Mouse (Mus musculus) CH12.LX (cell line): ENCODE data around the gene Zranb3.

Experiments used
- CTCF ChIP-seq, 2 experiments: IDR thresholded peaks in 1 of 2; conservative IDR thresholded peaks in 1 of 2; 2 replicates each; pipeline ENCODE4 v1.5.1; 2011 to 2012; ENCODE audit warnings: low read depth in 2 of 2, low read length in 2 of 2, improper control_type of control experiment in 1 of 2, inconsistent platforms in 1 of 2, mild to moderate bottlenecking in 1 of 2, moderate library complexity in 1 of 2
- POLR2A ChIP-seq: IDR thresholded peaks from 2 replicates; pipeline ENCODE4 v1.6.1; 2011; ENCODE audit warnings: low read depth, mild to moderate bottlenecking, improper control_type of control experiment, low read length
- TBP ChIP-seq: conservative IDR thresholded peaks from 2 replicates; pipeline ENCODE4 v1.6.1; 2011; ENCODE audit warnings: low read depth, low read length, improper control_type of control experiment

DNA sequence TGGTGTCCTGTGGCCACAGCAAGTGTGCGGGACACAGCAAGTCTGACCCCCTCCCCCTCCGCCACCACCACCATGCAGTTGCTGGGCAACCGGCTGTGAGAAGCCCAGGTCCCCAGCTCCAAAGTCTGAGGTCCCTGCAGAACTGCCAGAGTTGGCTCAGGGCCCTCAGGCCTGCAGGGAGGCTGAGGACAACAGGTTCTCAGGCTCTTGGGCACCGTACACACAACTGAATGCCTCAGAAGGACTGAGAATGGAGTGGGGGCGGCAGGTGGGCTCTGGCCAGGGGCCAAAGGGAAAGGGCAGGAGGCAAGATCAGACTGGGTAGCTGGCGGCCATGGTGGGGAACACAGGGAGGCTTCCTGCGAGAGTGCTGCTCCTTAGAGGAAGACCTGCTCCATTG is 20.0 kb downstream of the Zranb3 start:
- TF ChIP-seq CTCF (conservative IDR thresholded peaks at IDR 0.05 in 1 of 2, IDR thresholded peaks at IDR 0.05 in 1 of 2; ENCODE audit: low read depth in 2 of 2, low read length in 2 of 2) = no peak
- no peak for TF ChIP-seq TBP
- no peak for TF ChIP-seq POLR2A
